Mouse (Mus musculus) olfactory bulb, adult 2 months (tissue): Measurements from ENCODE around the gene Ndufaf8.

Source experiments
- CTCF ChIP-seq: fragments of 200-500 bp; IDR thresholded peaks from 2 replicates; pipeline ENCODE4 v1.5.1; 2012; ENCODE audit warnings: low read depth, mild to moderate bottlenecking, low read length, moderate library complexity; ENCODE audit not compliant: insufficient read depth
- POLR2A ChIP-seq: fragments of 200-500 bp; IDR thresholded peaks from 2 replicates; pipeline ENCODE4 v1.6.1; 2012; ENCODE audit warnings: mild to moderate bottlenecking, low read depth, low read length, moderate library complexity; ENCODE audit not compliant: insufficient read depth

- TF ChIP-seq POLR2A (no peak), CTCF (no peak)
These were observed 21.3 kb downstream of the Ndufaf8 start for GRCm38 (mm10) chr11:120119936-120120541.
